Mouse (Mus musculus) G1E (cell line): Measurements from ENCODE around the gene Dnajc16.

Experiments used
- CTCF ChIP-seq: IDR thresholded peaks from 2 replicates; pipeline ENCODE4 v1.5.1; 2012; ENCODE audit warnings: low read depth, low read length, inconsistent platforms, mixed read lengths
- GATA2 ChIP-seq: IDR thresholded peaks from 2 replicates; pipeline ENCODE4 v1.6.1; 2012; ENCODE audit warnings: low read depth, low read length, inconsistent platforms, borderline replicate concordance
- TAL1 ChIP-seq: conservative IDR thresholded peaks from 2 replicates; pipeline ENCODE4 v1.6.1; 2012; ENCODE audit warnings: low read depth, low read length, inconsistent platforms, mixed read lengths

DNA sequence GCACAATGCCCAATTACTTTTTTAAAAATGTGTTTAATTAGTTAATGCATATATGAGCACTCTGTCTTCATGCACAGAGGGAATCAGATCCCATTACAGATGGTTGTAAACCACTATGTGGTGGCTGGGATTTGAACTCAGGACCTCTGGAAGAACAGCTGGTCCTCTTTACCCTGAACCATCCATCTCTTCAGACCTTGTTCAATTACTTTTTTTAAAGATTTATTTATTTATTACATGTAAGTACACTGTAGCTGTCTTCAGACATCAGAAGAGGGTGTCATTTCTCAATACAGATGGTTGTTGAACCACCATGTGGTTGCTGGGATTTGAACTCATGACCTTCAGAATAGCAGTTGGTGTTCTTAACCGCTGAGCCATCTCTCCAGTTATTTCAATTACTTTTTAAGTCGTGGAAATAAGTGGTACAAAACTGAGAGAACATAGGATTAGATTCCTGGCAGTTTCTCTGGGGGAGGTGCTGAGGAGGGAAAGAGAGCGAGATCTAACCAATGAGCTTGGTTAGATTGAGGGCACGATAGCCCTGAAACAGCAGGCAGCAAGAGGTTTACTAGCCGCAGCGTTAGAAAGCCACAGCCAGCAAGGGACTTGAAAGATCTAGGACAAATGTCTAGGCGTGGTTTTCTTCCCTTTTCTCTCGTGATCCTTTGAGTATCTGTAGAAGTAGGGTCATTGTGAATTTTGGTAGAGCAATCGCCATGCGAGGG, 2.0 kb upstream of the Dnajc16 start:
- TF ChIP-seq CTCF (no peak), GATA2 (no peak), TAL1 (no peak)
